Mouse (Mus musculus): ENCODE data around the gene Rbm19.

DNA sequence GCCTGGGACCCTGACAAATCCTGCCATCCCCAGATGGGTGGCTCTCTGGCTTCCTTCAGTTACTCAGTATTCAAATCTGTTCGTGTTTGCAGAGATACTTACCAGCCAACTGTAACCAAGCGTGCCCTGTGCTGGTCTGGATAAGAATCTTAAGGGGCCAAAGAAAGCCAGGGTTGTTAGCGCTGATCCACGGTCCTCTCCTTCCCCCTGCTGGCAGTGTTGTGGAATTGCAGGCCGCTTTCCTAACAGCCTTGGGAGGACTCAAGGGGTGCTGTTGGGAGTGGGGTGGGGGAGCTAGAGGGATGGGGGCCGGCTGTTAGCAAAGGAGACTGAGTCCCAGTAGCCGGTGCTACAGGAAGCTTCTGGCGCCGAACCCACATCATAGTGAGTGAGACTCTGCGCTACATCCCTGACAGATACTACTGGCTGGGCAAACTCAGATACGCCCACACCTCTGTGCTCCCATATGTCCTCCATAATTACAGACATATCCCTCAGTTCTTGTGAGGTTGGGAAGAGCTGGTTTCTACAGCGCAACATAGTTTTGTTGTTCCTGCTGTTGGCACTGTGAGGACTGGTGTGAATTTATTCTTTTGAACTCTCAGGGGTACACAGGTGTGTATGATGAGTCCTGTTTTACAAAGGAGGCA lies 9.7 kb upstream of the Rbm19 start:
- TF ChIP-seq CTCF (IDR thresholded peaks at IDR 0.05; ENCODE audit: borderline replicate concordance, extremely low read depth, insufficient read depth, insufficient read length) (peak; percentile 82), POLR2A (IDR thresholded peaks at IDR 0.05; ENCODE audit: borderline replicate concordance, extremely low read depth, insufficient read depth, insufficient read length, poor library complexity, severe bottlenecking) (no peak)
